In the genomic region with DNA sequence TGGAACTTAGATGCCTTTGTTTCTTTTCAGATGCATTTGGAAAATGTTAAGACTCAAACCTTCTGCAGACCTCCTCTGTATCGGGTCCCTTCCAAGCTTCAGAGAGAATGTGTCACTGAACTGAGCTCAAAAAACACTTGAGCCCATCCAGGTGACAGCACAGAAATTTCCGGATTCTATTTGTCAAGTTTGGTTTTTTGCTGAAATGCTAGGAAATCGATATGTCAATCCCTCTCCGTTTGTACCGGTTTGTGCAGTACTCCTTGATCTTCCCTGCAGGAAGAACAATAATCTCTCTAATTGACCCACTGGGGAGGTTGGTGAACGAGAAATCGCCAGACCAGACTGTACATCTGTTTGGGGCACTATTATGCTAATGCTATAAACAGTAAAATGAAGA, we compare ENCODE assay signal across 17 mouse cellular contexts. TPM values are rescaled to one million over a fixed set of nuclear protein-coding genes. Genes with fewer than 3 reads are reported as not detected.
DNase-seq lines count a peak whose midpoint lies in the region; ATAC-seq lines count a peak whose summit lies in the region.
"Had no signal": no experiment of that assay in that cellular context is flagged by ENCODE, and none has a peak within 500 bp of the region (broad histone marks: within the 10 kb centered on the region; RNA-seq: fewer than 3 reads in every experiment).

No protein-coding gene starts in this region.

- no peak overlapping the region for H3K27ac ChIP-seq in embryonic facial prominence, embryonic 11.5 days (replicated peaks; ENCODE audit: low read depth, low read length)
- no peak overlapping the region for H3K27ac ChIP-seq in hindbrain, embryonic 15.5 days (replicated peaks)
- H3K27ac ChIP-seq: layer of hippocampus, adult 2 months had no signal

- whole genome bisulfite sequencing in embryonic facial prominence, embryonic 11.5 days: 2% methylated on average over 7 of the region's 7 CpGs
- 2% methylated on average over 7 of the region's 7 CpGs for WGBS in hindbrain, embryonic 15.5 days

- H3K9ac ChIP-seq in embryonic facial prominence, embryonic 11.5 days (replicated peaks; ENCODE audit: low read length): no peak overlapping the region
- no peak overlapping the region for H3K9ac ChIP-seq in hindbrain, embryonic 15.5 days

- DNase-seq in embryo, embryonic 11 days: peak; percentile 30
- no peak for DNase-seq in embryo, embryonic 10.5 days (ENCODE audit: low spot score)
- DNase-seq in embryonic facial prominence, embryonic 11.5 days (ENCODE audit: low spot score): peak; percentile 9
- DNase-seq in neural tube, embryonic 10.5 days (ENCODE audit: extremely low spot score, low spot score): peak; percentile 53
- DNase-seq in kidney, postnatal 10 days: no peak
- DNase-seq in right cerebral cortex, adult 18-20 months: no peak
- DNase-seq in heart, adult 9 months (ENCODE audit: low spot score in 2 of 2): no peak
- DNase-seq: adrenal gland, postnatal 25 days; B cell, adult 2 months; kidney, adult 9 months; left cerebral cortex, postnatal 4 days; thymus, adult 2 months had no signal

- no peaks in the 10 kb centered on the region for H3K36me3 ChIP-seq in embryonic facial prominence, embryonic 11.5 days (replicated peaks; ENCODE audit: control insufficient read depth, insufficient read depth, low read depth, low read length)
- H3K36me3 ChIP-seq in hindbrain, embryonic 15.5 days: no peaks in the 10 kb centered on the region
- H3K36me3 ChIP-seq: G1E had no signal

- H3K9me3 ChIP-seq in embryonic facial prominence, embryonic 11.5 days (replicated peaks; ENCODE audit: control insufficient read depth, low read length): no peaks in the 10 kb centered on the region
- H3K9me3 ChIP-seq in hindbrain, embryonic 15.5 days: no peaks in the 10 kb centered on the region

- peaks cover 7% of the 10 kb centered on the region; the same call in 1 of the 2 replicates for H3K4me1 ChIP-seq in embryonic facial prominence, embryonic 11.5 days (ENCODE audit: control insufficient read depth, insufficient read depth, low read length)
- H3K4me1 ChIP-seq in hindbrain, embryonic 15.5 days (replicated peaks): peaks cover 15% of the 10 kb centered on the region

- H3K27me3 ChIP-seq in embryonic facial prominence, embryonic 11.5 days (ENCODE audit: control insufficient read depth, insufficient read depth, low read length): peaks cover 70% of the 10 kb centered on the region
- H3K27me3 ChIP-seq in hindbrain, embryonic 15.5 days: peaks cover 72% of the 10 kb centered on the region

- H3K4me3 ChIP-seq in embryonic facial prominence, embryonic 11.5 days (ENCODE audit: low read depth, low read length): no peak overlapping the region
- H3K4me3 ChIP-seq in hindbrain, embryonic 15.5 days: peak overlapping the region; percentile 11
- H3K4me3 ChIP-seq: layer of hippocampus, adult 2 months had no signal

- no peak overlapping the region for H3K4me2 ChIP-seq in embryonic facial prominence, embryonic 11.5 days (ENCODE audit: low read depth, low read length)
- H3K4me2 ChIP-seq in hindbrain, embryonic 15.5 days: no peak overlapping the region

- ATAC-seq in embryonic facial prominence, embryonic 11.5 days (replicated peaks; ENCODE audit: insufficient number of reproducible peaks, low FRiP score, low TSS enrichment, low read depth): no peak
- no peak for ATAC-seq in hindbrain, embryonic 15.5 days (ENCODE audit: low FRiP score, low read depth)

RNA-seq across cellular contexts. Expression of gene Barhl2, which starts 2.0 kb away (rescaled TPM):
- polyA plus RNA-seq in embryonic facial prominence, embryonic 11.5 days (2014; fragmentation: Nextera tagmentation; extraction: Ambion mirVana): 0.08 TPM in 2 replicates
- 1.6 and 2.2 TPM in 2 replicates for polyA plus RNA-seq in hindbrain, embryonic 15.5 days (2015; fragmentation: Nextera tagmentation; extraction: Ambion mirVana)
- polyA plus RNA-seq: G1E; gonadal fat pad, adult 2 months; liver, embryonic 16.5 days; thymus, adult 2 months had no signal

Comparison
In these comparisons a context has a peak if more than half of its experiments do, and no peak if none do; other contexts are left out.
1. DNase-seq: peak in embryo, embryonic 11 days (single experiment), embryonic facial prominence, embryonic 11.5 days (single experiment) and neural tube, embryonic 10.5 days (single experiment); none in embryo, embryonic 10.5 days (single experiment), kidney, postnatal 10 days (single experiment), right cerebral cortex, adult 18-20 months (single experiment) and heart, adult 9 months (0 of 2).